ENCODE assay signal across 46 mouse cellular contexts in the genomic region with DNA sequence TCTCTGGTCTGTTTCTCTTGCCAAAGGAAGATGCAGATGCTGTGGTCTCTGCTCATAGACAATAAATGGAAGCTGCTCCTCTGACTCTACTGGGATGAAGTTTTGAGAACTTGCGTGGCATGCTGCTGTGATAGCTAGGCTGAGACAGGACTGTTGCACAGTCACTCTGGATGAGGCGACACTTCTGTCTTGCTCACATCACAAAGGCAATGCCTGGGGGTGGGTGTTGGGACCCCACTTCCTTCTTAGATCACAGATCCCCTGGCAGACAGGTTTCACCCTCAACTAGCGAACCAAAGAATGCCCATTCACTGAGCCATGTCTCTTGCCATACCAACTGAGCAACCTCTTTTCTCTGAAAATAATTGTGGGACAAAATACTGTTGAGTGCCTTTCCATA. TPM values are rescaled to one million over a fixed set of nuclear protein-coding genes. Genes with fewer than 3 reads are reported as not detected.
"Had no signal": no experiment of that assay in that cellular context is flagged by ENCODE, and none has a peak within 500 bp of the region (broad histone marks: within the 10 kb centered on the region; RNA-seq: fewer than 3 reads in every experiment).

No protein-coding gene starts in this region.

- H3K4me1 ChIP-seq: limb, embryonic 10.5 days; limb, embryonic 12.5 days; limb, embryonic 13.5 days; limb, embryonic 15.5 days; liver, embryonic 12.5 days; liver, embryonic 13.5 days; liver, embryonic 15.5 days; lung, embryonic 15.5 days; megakaryocyte, embryonic 14.5 days; midbrain, embryonic 10.5 days; midbrain, embryonic 12.5 days; midbrain, embryonic 13.5 days; midbrain, embryonic 15.5 days; neural tube, embryonic 12.5 days; neural tube, embryonic 13.5 days had no signal

- H3K36me3 ChIP-seq: limb, embryonic 10.5 days; limb, embryonic 12.5 days; limb, embryonic 13.5 days; limb, embryonic 15.5 days; liver, embryonic 12.5 days; liver, embryonic 13.5 days; liver, embryonic 15.5 days; lung, embryonic 15.5 days; midbrain, embryonic 10.5 days; midbrain, embryonic 12.5 days; midbrain, embryonic 13.5 days; midbrain, embryonic 15.5 days; neural tube, embryonic 12.5 days; neural tube, embryonic 13.5 days had no signal

- H3K9me3 ChIP-seq: limb, embryonic 10.5 days; limb, embryonic 12.5 days; limb, embryonic 13.5 days; limb, embryonic 15.5 days; liver, embryonic 12.5 days; liver, embryonic 13.5 days; liver, embryonic 15.5 days; lung, embryonic 15.5 days; midbrain, embryonic 10.5 days; midbrain, embryonic 12.5 days; midbrain, embryonic 13.5 days; midbrain, embryonic 15.5 days; neural tube, embryonic 12.5 days; neural tube, embryonic 13.5 days had no signal

- H3K9ac ChIP-seq: limb, embryonic 12.5 days; limb, embryonic 13.5 days; limb, embryonic 15.5 days; liver, embryonic 12.5 days; liver, embryonic 13.5 days; liver, embryonic 14.5 days; liver, embryonic 15.5 days; lung, embryonic 14.5 days; lung, embryonic 15.5 days; midbrain, embryonic 12.5 days; midbrain, embryonic 13.5 days; midbrain, embryonic 15.5 days; neural tube, embryonic 12.5 days; neural tube, embryonic 13.5 days had no signal

- H3K4me3 ChIP-seq: left cerebral cortex, adult 2 months; limb, embryonic 10.5 days; limb, embryonic 12.5 days; limb, embryonic 13.5 days; limb, embryonic 15.5 days; liver, embryonic 12.5 days; liver, embryonic 13.5 days; liver, embryonic 15.5 days; lung, embryonic 15.5 days; megakaryocyte, embryonic 14.5 days; midbrain, embryonic 10.5 days; midbrain, embryonic 12.5 days; midbrain, embryonic 13.5 days; midbrain, embryonic 15.5 days; myocyte; neural tube, embryonic 12.5 days; neural tube, embryonic 13.5 days had no signal

- H3K27ac ChIP-seq: left cerebral cortex, adult 2 months; limb, embryonic 10.5 days; limb, embryonic 12.5 days; limb, embryonic 13.5 days; limb, embryonic 15.5 days; liver, embryonic 12.5 days; liver, embryonic 13.5 days; liver, embryonic 14.5 days; liver, embryonic 15.5 days; lung, embryonic 15.5 days; macrophage; midbrain, embryonic 10.5 days; midbrain, embryonic 12.5 days; midbrain, embryonic 13.5 days; midbrain, embryonic 15.5 days; neural tube, embryonic 12.5 days; neural tube, embryonic 13.5 days had no signal

- DNase-seq: left cerebral cortex, postnatal 4 days; liver, embryonic 13.5 days; lung, adult 18-20 months; lung, adult 2 months; lung, embryonic 14.5 days; lung, postnatal 10 days; lung, postnatal 14 days; lung, postnatal 36 days; lung, postnatal 4 days; midbrain, embryonic 14.5 days had no signal

- H3K27me3 ChIP-seq: limb, embryonic 12.5 days; limb, embryonic 13.5 days; limb, embryonic 15.5 days; liver, embryonic 12.5 days; liver, embryonic 13.5 days; liver, embryonic 15.5 days; lung, embryonic 15.5 days; midbrain, embryonic 12.5 days; midbrain, embryonic 13.5 days; midbrain, embryonic 15.5 days; neural tube, embryonic 12.5 days; neural tube, embryonic 13.5 days had no signal

- ATAC-seq: liver, embryonic 12.5 days; lung, postnatal 0 days; midbrain, embryonic 13.5 days; midbrain, embryonic 15.5 days; midbrain, embryonic 16.5 days had no signal

- H3K4me2 ChIP-seq: limb, embryonic 12.5 days; limb, embryonic 13.5 days; limb, embryonic 15.5 days; liver, embryonic 12.5 days; liver, embryonic 13.5 days; liver, embryonic 15.5 days; lung, embryonic 14.5 days; lung, embryonic 15.5 days; midbrain, embryonic 11.5 days; midbrain, embryonic 12.5 days; midbrain, embryonic 13.5 days; midbrain, embryonic 15.5 days; neural tube, embryonic 12.5 days; neural tube, embryonic 13.5 days had no signal

RNA-seq across cellular contexts. Expression of a gene that starts 0.4 kb away (rescaled TPM):
- total RNA-seq: left cerebral cortex, adult 2 months; left cerebral cortex, adult 8-10 months; left cerebral cortex, postnatal 10 days; left cerebral cortex, postnatal 14 days; left cerebral cortex, postnatal 25 days; left cerebral cortex, postnatal 36 days; left cerebral cortex, postnatal 4 days; megakaryocyte progenitor cell, adult 5-6 weeks; megakaryocyte, adult 5-6 weeks; megakaryocyte-erythroid progenitor cell, adult 5-6 weeks; midbrain, postnatal 0 days; monocyte, adult 5-6 weeks had no signal
- polyA plus RNA-seq: limb, embryonic 10.5 days; limb, embryonic 11.5 days; limb, embryonic 12.5 days; limb, embryonic 13.5 days; limb, embryonic 14.5 days; limb, embryonic 15.5 days; liver, embryonic 12.5 days; liver, embryonic 13.5 days; liver, embryonic 14.5 days; liver, embryonic 15.5 days; liver, embryonic 16.5 days; lung, embryonic 14.5 days; lung, embryonic 15.5 days; lung, embryonic 16.5 days; macrophage; midbrain, embryonic 10.5 days; midbrain, embryonic 11.5 days; midbrain, embryonic 12.5 days; midbrain, embryonic 13.5 days; midbrain, embryonic 14.5 days; midbrain, embryonic 15.5 days; midbrain, embryonic 16.5 days; midbrain, postnatal 0 days; myocyte; neural tube, embryonic 11.5 days; neural tube, embryonic 12.5 days; neural tube, embryonic 13.5 days had no signal

RNA-seq across cellular contexts. Expression of a gene that starts 0.4 kb away (rescaled TPM):
- total RNA-seq: left cerebral cortex, adult 2 months; left cerebral cortex, postnatal 10 days; left cerebral cortex, postnatal 14 days; left cerebral cortex, postnatal 36 days; left cerebral cortex, postnatal 4 days; megakaryocyte progenitor cell, adult 5-6 weeks; megakaryocyte, adult 5-6 weeks; megakaryocyte-erythroid progenitor cell, adult 5-6 weeks; midbrain, postnatal 0 days; monocyte, adult 5-6 weeks had no signal
- polyA plus RNA-seq: limb, embryonic 10.5 days; limb, embryonic 11.5 days; limb, embryonic 12.5 days; limb, embryonic 13.5 days; limb, embryonic 14.5 days; limb, embryonic 15.5 days; liver, embryonic 12.5 days; liver, embryonic 13.5 days; liver, embryonic 15.5 days; lung, embryonic 14.5 days; lung, embryonic 15.5 days; lung, embryonic 16.5 days; lung, postnatal 0 days; macrophage; midbrain, embryonic 10.5 days; midbrain, embryonic 11.5 days; midbrain, embryonic 12.5 days; midbrain, embryonic 13.5 days; midbrain, embryonic 14.5 days; midbrain, embryonic 15.5 days; midbrain, embryonic 16.5 days; midbrain, postnatal 0 days; myocyte; neural tube, embryonic 11.5 days; neural tube, embryonic 12.5 days; neural tube, embryonic 13.5 days had no signal

RNA-seq across cellular contexts. Expression of a gene that starts 24.4 kb away (rescaled TPM):
- total RNA-seq: left cerebral cortex, adult 2 months; left cerebral cortex, adult 8-10 months; left cerebral cortex, postnatal 10 days; left cerebral cortex, postnatal 14 days; left cerebral cortex, postnatal 25 days; left cerebral cortex, postnatal 36 days; left cerebral cortex, postnatal 4 days; megakaryocyte progenitor cell, adult 5-6 weeks; megakaryocyte, adult 5-6 weeks; megakaryocyte-erythroid progenitor cell, adult 5-6 weeks; midbrain, postnatal 0 days; monocyte, adult 5-6 weeks had no signal
- polyA plus RNA-seq: limb, embryonic 10.5 days; limb, embryonic 11.5 days; limb, embryonic 12.5 days; limb, embryonic 13.5 days; liver, embryonic 12.5 days; liver, embryonic 13.5 days; liver, embryonic 14.5 days; liver, embryonic 15.5 days; liver, embryonic 16.5 days; lung, adult 2 months; lung, embryonic 14.5 days; lung, embryonic 16.5 days; lung, postnatal 0 days; macrophage; midbrain, embryonic 10.5 days; midbrain, embryonic 11.5 days; midbrain, embryonic 12.5 days; midbrain, embryonic 13.5 days; midbrain, embryonic 14.5 days; midbrain, embryonic 15.5 days; midbrain, embryonic 16.5 days; midbrain, postnatal 0 days; myocyte; neural tube, embryonic 11.5 days; neural tube, embryonic 12.5 days; neural tube, embryonic 13.5 days had no signal
